Mouse (Mus musculus): ENCODE results near the gene Ly6g5c.

Ly6g5c gene

GRCm38 (mm10) chr17:35080710-35081109 is 27.4 kb upstream of the Ly6g5c start:
- DNase-seq (ENCODE audit: low spot score in 2 of 2): no peak

GRCm38 (mm10) chr17:35082841-35083576 is 25.1 kb upstream of the Ly6g5c start:
- DNase-seq (ENCODE audit: low spot score in 2 of 2): no peak

GRCm38 (mm10) chr17:35083929-35084497 is 24.1 kb upstream of the Ly6g5c start:
- no peak for DNase-seq (ENCODE audit: low spot score in 2 of 2)

GRCm38 (mm10) chr17:35085208-35085865 is 22.7 kb upstream of the Ly6g5c start, which contains the start of gene Ly6g6f:
Gene Ly6g6f, minus strand, starts transcription at chr17:35085610.
- DNase-seq (ENCODE audit: low spot score in 2 of 2): no peak

GRCm38 (mm10) chr17:35088151-35088550 is 19.9 kb upstream of the Ly6g5c start:
- DNase-seq (ENCODE audit: low spot score in 2 of 2): no peak

- peak; percentile 87 to 91 for DNase-seq (ENCODE audit: low spot score in 2 of 2)
Observed at GRCm38 (mm10) chr17:35088825-35089644, 19.0 kb upstream of the Ly6g5c start, which contains the start of gene Abhd16a. Gene Abhd16a, plus strand, starts transcription at chr17:35089263.

- DNase-seq (ENCODE audit: low spot score in 2 of 2): no peak
Observed at GRCm38 (mm10) chr17:35090166-35090932, 17.7 kb upstream of the Ly6g5c start.

- DNase-seq (ENCODE audit: low spot score in 2 of 2): no peak
Observed at GRCm38 (mm10) chr17:35092403-35093198, 15.5 kb upstream of the Ly6g5c start.

GRCm38 (mm10) chr17:35094475-35095365 is 13.4 kb upstream of the Ly6g5c start:
- DNase-seq (ENCODE audit: low spot score in 2 of 2): no peak

GRCm38 (mm10) chr17:35096597-35096996 is 11.5 kb upstream of the Ly6g5c start:
- no peak for DNase-seq (ENCODE audit: low spot score in 2 of 2)

GRCm38 (mm10) chr17:35097164-35097655 is 10.9 kb upstream of the Ly6g5c start:
- DNase-seq (ENCODE audit: low spot score in 2 of 2): no peak

- no peak for DNase-seq (ENCODE audit: low spot score in 2 of 2)
Observed at GRCm38 (mm10) chr17:35100196-35100765, 7.8 kb upstream of the Ly6g5c start.

GRCm38 (mm10) chr17:35101161-35101560 is 6.9 kb upstream of the Ly6g5c start:
- DNase-seq (ENCODE audit: low spot score in 2 of 2): no peak

- no peak for DNase-seq (ENCODE audit: low spot score in 2 of 2)
Observed at GRCm38 (mm10) chr17:35102299-35102698, 5.8 kb upstream of the Ly6g5c start.

- no peak for DNase-seq (ENCODE audit: low spot score in 2 of 2)
Observed at GRCm38 (mm10) chr17:35103221-35103690, 4.8 kb upstream of the Ly6g5c start.

- DNase-seq (ENCODE audit: low spot score in 2 of 2): no peak
Observed at GRCm38 (mm10) chr17:35104079-35104478, 4.0 kb upstream of the Ly6g5c start.

- no peak for DNase-seq (ENCODE audit: low spot score in 2 of 2)
Observed at GRCm38 (mm10) chr17:35104754-35105153, 3.3 kb upstream of the Ly6g5c start.

GRCm38 (mm10) chr17:35105740-35106389 is 2.2 kb upstream of the Ly6g5c start:
- no peak for DNase-seq (ENCODE audit: low spot score in 2 of 2)

Data from frontal cortex, postnatal 25 days (tissue).